In genomic region chr9:61633936-61634335, GRCm38 (mm10) we compare ENCODE assay signal across 18 mouse cellular contexts.
DNase-seq lines count a peak whose midpoint lies in the region; ATAC-seq lines count a peak whose summit lies in the region.
"Had no signal": no experiment of that assay in that cellular context is flagged by ENCODE, and none has a peak within 500 bp of the region (broad histone marks: within the 10 kb centered on the region; RNA-seq: fewer than 3 reads in every experiment).

No protein-coding gene starts in this region.

- H3K9me3 ChIP-seq in hindbrain, embryonic 16.5 days (ENCODE audit: control insufficient read depth, low read length): no peaks in the 10 kb centered on the region
- H3K9me3 ChIP-seq in hindbrain, embryonic 14.5 days (ENCODE audit: control insufficient read depth, low read length): no peaks in the 10 kb centered on the region
- H3K9me3 ChIP-seq in neural tube, embryonic 13.5 days: no peaks in the 10 kb centered on the region
- H3K9me3 ChIP-seq in neural tube, embryonic 15.5 days (replicated peaks): no peaks in the 10 kb centered on the region
- no peaks in the 10 kb centered on the region for H3K9me3 ChIP-seq in forebrain, embryonic 13.5 days (replicated peaks)
- H3K9me3 ChIP-seq: embryonic facial prominence, embryonic 15.5 days; heart, embryonic 10.5 days; limb, embryonic 15.5 days; liver, embryonic 15.5 days; midbrain, embryonic 12.5 days had no signal

- no peak overlapping the region for H3K4me3 ChIP-seq in hindbrain, embryonic 16.5 days (ENCODE audit: low read length)
- H3K4me3 ChIP-seq in hindbrain, embryonic 14.5 days (replicated peaks; ENCODE audit: low read length): no peak overlapping the region
- no peak overlapping the region for H3K4me3 ChIP-seq in neural tube, embryonic 13.5 days
- no peak overlapping the region for H3K4me3 ChIP-seq in neural tube, embryonic 15.5 days (replicated peaks)
- H3K4me3 ChIP-seq in forebrain, embryonic 13.5 days: no peak overlapping the region
- H3K4me3 ChIP-seq: embryonic facial prominence, embryonic 15.5 days; heart, embryonic 10.5 days; limb, embryonic 15.5 days; liver, embryonic 15.5 days; midbrain, embryonic 12.5 days had no signal

- no peak overlapping the region for H3K9ac ChIP-seq in hindbrain, embryonic 16.5 days (ENCODE audit: low read depth, low read length)
- no peak overlapping the region for H3K9ac ChIP-seq in hindbrain, embryonic 14.5 days
- H3K9ac ChIP-seq in neural tube, embryonic 13.5 days: no peak overlapping the region
- no peak overlapping the region for H3K9ac ChIP-seq in neural tube, embryonic 15.5 days (replicated peaks)
- H3K9ac ChIP-seq in forebrain, embryonic 13.5 days: no peak overlapping the region
- H3K9ac ChIP-seq: embryonic facial prominence, embryonic 15.5 days; limb, embryonic 15.5 days; liver, embryonic 15.5 days; midbrain, embryonic 12.5 days had no signal

- DNase-seq in hindbrain, embryonic 14.5 days (ENCODE audit: low spot score): no peak
- DNase-seq in urinary bladder, postnatal 10 days (ENCODE audit: low spot score): no peak
- no peak for DNase-seq in urinary bladder, adult 2 months (ENCODE audit: low spot score)
- DNase-seq: B cell, adult 2 months; cerebellum, adult 8-10 months; kidney, postnatal 10 days; thymus, postnatal 14 days had no signal

- peaks cover 2% of the 10 kb centered on the region; the same call in 1 of the 2 replicates for H3K4me1 ChIP-seq in hindbrain, embryonic 16.5 days (ENCODE audit: control insufficient read depth, insufficient read depth, low read depth, low read length)
- no peaks in the 10 kb centered on the region for H3K4me1 ChIP-seq in hindbrain, embryonic 14.5 days (replicated peaks; ENCODE audit: control insufficient read depth, insufficient read depth, low read length)
- 0 out of 2 replicates have a peak, but pooled peaks cover 6% of the 10 kb centered on the region for H3K4me1 ChIP-seq in neural tube, embryonic 13.5 days (replicated peaks)
- H3K4me1 ChIP-seq in neural tube, embryonic 15.5 days: peaks cover 4% of the 10 kb centered on the region; the same call in 1 of the 2 replicates
- peaks cover 13% of the 10 kb centered on the region; the same call in 1 of the 2 replicates for H3K4me1 ChIP-seq in forebrain, embryonic 13.5 days
- H3K4me1 ChIP-seq: embryonic facial prominence, embryonic 15.5 days; liver, embryonic 15.5 days had no signal

- H3K36me3 ChIP-seq in hindbrain, embryonic 16.5 days (ENCODE audit: control insufficient read depth, insufficient read depth, low read length): no peaks in the 10 kb centered on the region
- H3K36me3 ChIP-seq in hindbrain, embryonic 14.5 days (replicated peaks; ENCODE audit: control insufficient read depth, insufficient read depth): no peaks in the 10 kb centered on the region
- no peaks in the 10 kb centered on the region for H3K36me3 ChIP-seq in neural tube, embryonic 13.5 days
- H3K36me3 ChIP-seq in neural tube, embryonic 15.5 days: no peaks in the 10 kb centered on the region
- no peaks in the 10 kb centered on the region for H3K36me3 ChIP-seq in forebrain, embryonic 13.5 days (ENCODE audit: poor library complexity, severe bottlenecking)
- H3K36me3 ChIP-seq: embryonic facial prominence, embryonic 15.5 days; heart, embryonic 10.5 days; limb, embryonic 15.5 days; liver, embryonic 15.5 days; midbrain, embryonic 12.5 days had no signal

- ATAC-seq in hindbrain, embryonic 16.5 days: 0 out of 2 replicates have a peak, but pooled peaks have one; percentile 42
- ATAC-seq in hindbrain, embryonic 14.5 days (ENCODE audit: low FRiP score): no peak
- ATAC-seq in neural tube, embryonic 13.5 days (ENCODE audit: low read depth): peak; percentile 72; the same call in 1 of the 2 replicates
- no peak for ATAC-seq in neural tube, embryonic 15.5 days (ENCODE audit: low FRiP score)
- peak; percentile 73 for ATAC-seq in forebrain, embryonic 13.5 days
- ATAC-seq: intestine, embryonic 16.5 days had no signal

- WGBS in hindbrain, embryonic 16.5 days: 40% methylated on average over 9 of the region's 9 CpGs
- 54% methylated on average over 9 of the region's 9 CpGs for WGBS in hindbrain, embryonic 14.5 days
- whole genome bisulfite sequencing in neural tube, embryonic 13.5 days: 50% methylated on average over 9 of the region's 9 CpGs
- 34% methylated on average over 9 of the region's 9 CpGs for WGBS in neural tube, embryonic 15.5 days
- WGBS in forebrain, embryonic 13.5 days: 18% methylated on average over 9 of the region's 9 CpGs

- H3K27me3 ChIP-seq in hindbrain, embryonic 16.5 days (replicated peaks; ENCODE audit: control insufficient read depth, insufficient read depth, low read length): no peaks in the 10 kb centered on the region
- no peaks in the 10 kb centered on the region; the same call in 1 of the 2 replicates for H3K27me3 ChIP-seq in hindbrain, embryonic 14.5 days (ENCODE audit: control insufficient read depth, insufficient read depth, low read length)
- H3K27me3 ChIP-seq in neural tube, embryonic 13.5 days: peaks cover 34% of the 10 kb centered on the region
- peaks cover 9% of the 10 kb centered on the region; the same call in 1 of the 2 replicates for H3K27me3 ChIP-seq in neural tube, embryonic 15.5 days (replicated peaks)
- peaks cover 9% of the 10 kb centered on the region for H3K27me3 ChIP-seq in forebrain, embryonic 13.5 days
- H3K27me3 ChIP-seq: liver, embryonic 15.5 days had no signal

- no peak overlapping the region for H3K4me2 ChIP-seq in hindbrain, embryonic 16.5 days (ENCODE audit: low read length)
- H3K4me2 ChIP-seq in hindbrain, embryonic 14.5 days (replicated peaks): no peak overlapping the region
- no peak overlapping the region for H3K4me2 ChIP-seq in neural tube, embryonic 13.5 days
- H3K4me2 ChIP-seq in neural tube, embryonic 15.5 days: no peak overlapping the region
- H3K4me2 ChIP-seq in forebrain, embryonic 13.5 days: peak overlapping the region; percentile 9; the same call in 1 of the 2 replicates
- H3K4me2 ChIP-seq: embryonic facial prominence, embryonic 15.5 days; limb, embryonic 15.5 days; liver, embryonic 15.5 days; midbrain, embryonic 12.5 days had no signal

- H3K27ac ChIP-seq in hindbrain, embryonic 16.5 days (ENCODE audit: low read depth, low read length): no peak overlapping the region
- H3K27ac ChIP-seq in hindbrain, embryonic 14.5 days: no peak overlapping the region; the same call in 1 of the 2 replicates
- H3K27ac ChIP-seq in neural tube, embryonic 13.5 days (replicated peaks): no peak overlapping the region
- no peak overlapping the region for H3K27ac ChIP-seq in neural tube, embryonic 15.5 days (replicated peaks)
- no peak overlapping the region for H3K27ac ChIP-seq in forebrain, embryonic 13.5 days
- H3K27ac ChIP-seq: embryonic facial prominence, embryonic 15.5 days; heart, embryonic 10.5 days; limb, embryonic 15.5 days; liver, embryonic 15.5 days; macrophage; midbrain, embryonic 12.5 days had no signal

Comparison
In these comparisons a context has a peak if more than half of its experiments do, and no peak if none do; other contexts are left out.
1. ATAC-seq: peak in hindbrain, embryonic 16.5 days (single experiment), neural tube, embryonic 13.5 days (single experiment) and forebrain, embryonic 13.5 days (single experiment); none in hindbrain, embryonic 14.5 days (single experiment) and neural tube, embryonic 15.5 days (single experiment).